Mouse (Mus musculus): ENCODE results near the gene Ispd.

- TF ChIP-seq CTCF (IDR thresholded peaks at IDR 0.05; ENCODE audit: low read depth) (no peak), EP300 (IDR thresholded peaks at IDR 0.05; ENCODE audit: low read depth) (no peak)
Observed at GRCm38 (mm10) chr12:36523515-36523914, 142.3 kb downstream of the Ispd start.
